Mouse (Mus musculus) left cerebral cortex, adult 9 months (tissue): ENCODE results near the gene Hlcs.

Experiments
- DNase-seq, 2 experiments: peaks; one replicate each; pipeline ENCODE4 v3.0.0; 2022; ENCODE audit warnings: low spot score in 2 of 2

Gene Hlcs

GRCm38 (mm10) chr16:94095109-94095822, 218.1 kb downstream of the Hlcs start:
- no peak for DNase-seq

DNA sequence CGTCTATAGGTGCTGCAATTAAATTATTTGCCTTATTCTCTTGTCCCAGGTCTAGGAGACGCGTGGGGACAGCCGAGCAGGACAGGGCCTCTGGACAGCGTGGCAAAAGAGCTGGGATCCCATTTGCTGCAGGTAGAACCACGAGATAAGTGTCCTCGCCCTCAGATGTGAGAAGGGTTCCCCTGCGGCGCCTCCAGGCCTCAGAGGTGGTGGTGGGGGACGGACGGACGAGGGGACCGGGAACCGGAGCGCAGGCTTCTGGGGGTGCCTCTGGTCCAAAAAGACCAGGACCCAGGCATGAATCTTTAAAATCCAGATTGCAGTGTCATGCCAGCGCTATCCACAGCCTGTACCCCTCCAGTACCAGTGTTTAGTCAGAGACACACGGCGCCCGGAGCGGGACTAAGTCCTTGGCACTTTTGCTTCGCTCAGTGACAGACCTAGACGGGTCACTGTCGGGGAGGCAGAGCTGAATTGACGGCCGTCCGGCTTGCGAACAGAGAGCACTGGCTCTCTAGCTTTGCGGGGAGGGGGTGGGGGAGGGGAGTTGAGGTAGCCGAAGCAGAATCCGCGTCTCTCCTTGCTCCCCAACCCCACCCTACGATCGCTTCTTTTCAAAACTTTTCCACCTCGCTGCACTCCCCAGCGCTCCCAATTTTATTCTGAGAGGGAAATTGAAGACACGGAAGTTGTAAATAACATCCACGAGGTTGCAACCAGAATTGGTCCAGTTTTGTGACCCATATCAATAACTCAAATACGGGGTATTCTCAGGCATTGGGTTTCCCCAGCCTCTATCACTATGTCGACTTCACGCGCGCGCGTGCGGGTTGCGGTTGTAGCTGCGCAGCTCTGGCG, 218.9 kb downstream of the Hlcs start:
- DNase-seq: no peak

DNA sequence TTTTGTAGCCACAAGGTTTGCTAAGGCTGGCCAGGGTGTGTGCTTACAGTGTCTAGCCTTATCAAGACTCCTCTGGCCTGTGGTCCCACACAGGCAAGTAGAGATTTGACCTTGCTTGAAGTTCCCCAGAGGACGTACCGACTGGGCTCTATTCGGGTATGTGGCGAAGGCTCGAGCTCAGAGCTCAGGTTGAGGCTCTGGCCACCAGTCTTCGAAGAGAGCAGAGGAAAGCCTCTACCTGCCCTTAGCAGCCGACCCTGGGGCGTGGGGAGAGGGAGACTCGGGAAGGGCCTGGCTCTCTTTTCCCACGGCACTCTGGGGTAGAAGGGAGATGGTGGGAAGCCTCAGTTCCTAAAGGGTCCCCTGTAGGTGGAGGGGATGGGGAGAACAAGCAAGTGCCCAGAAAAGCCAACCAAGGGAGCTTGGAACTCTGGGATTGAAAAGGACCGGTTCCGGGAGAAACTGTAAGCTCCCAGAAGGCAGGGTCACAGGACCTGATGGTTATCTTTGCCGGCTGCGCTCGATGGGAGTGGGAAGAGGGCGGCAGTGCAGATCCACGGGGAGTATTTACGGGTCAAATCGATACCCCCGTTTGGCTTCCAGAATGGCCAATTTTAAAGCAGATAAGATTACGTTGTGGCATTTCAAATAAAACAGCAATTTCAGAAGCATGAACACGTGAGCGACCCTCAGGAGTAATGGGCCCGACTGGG, 220.1 kb downstream of the Hlcs start:
- no peak for DNase-seq

GRCm38 (mm10) chr16:94092511-94093150, 220.7 kb downstream of the Hlcs start:
- DNase-seq: no peak

GRCm38 (mm10) chr16:94088819-94089692, 224.3 kb downstream of the Hlcs start:
- no peak for DNase-seq

- no peak for DNase-seq
Observed at GRCm38 (mm10) chr16:94088226-94088748, 225.1 kb downstream of the Hlcs start.

GRCm38 (mm10) chr16:94087570-94088225, 225.7 kb downstream of the Hlcs start:
- no peak for DNase-seq

DNA sequence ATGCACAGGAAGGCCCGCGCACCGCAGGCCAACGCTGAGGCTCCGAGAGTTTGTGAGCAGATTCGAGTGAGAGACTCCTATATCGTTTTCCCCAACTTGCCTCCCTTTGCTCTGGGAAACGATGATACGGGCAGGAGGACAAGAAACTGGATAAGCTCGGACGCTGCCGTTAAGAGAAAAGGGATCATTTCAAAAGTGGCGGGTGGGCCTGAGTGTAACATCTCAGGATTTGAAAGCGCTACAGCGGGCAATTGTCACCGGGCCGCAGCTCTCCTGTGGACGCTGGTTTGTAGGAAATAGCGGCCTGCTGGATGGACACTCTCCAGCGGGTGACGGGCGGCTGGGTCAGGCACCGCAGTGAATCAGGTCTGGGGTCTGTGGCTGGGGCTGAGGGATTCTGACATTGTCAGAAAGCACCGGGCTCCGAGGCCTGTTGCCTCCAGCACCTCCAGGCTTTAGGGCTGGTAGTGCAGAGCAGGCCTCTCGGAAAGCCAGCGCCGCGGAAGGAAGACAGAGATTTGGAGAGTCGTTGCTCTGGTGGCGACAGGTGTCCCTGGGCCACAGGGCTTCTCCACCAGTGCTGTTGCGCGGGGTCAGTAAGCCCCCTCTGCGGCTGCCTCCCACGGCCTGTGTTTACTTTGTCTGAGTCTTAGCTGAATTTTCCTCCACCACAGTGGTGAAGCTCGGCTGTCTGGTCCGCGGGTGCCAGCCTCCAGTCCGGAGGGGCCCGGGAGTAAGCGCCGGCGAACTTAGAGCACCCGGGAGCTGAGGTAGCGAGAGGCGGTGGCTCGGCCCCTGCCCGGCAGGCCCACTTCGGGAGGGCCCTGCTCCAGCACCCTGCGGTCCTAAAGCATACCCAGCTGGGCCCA, 226.4 kb downstream of the Hlcs start:
- DNase-seq: no peak

GRCm38 (mm10) chr16:94085603-94086285, 227.6 kb downstream of the Hlcs start:
- no peak for DNase-seq

DNA sequence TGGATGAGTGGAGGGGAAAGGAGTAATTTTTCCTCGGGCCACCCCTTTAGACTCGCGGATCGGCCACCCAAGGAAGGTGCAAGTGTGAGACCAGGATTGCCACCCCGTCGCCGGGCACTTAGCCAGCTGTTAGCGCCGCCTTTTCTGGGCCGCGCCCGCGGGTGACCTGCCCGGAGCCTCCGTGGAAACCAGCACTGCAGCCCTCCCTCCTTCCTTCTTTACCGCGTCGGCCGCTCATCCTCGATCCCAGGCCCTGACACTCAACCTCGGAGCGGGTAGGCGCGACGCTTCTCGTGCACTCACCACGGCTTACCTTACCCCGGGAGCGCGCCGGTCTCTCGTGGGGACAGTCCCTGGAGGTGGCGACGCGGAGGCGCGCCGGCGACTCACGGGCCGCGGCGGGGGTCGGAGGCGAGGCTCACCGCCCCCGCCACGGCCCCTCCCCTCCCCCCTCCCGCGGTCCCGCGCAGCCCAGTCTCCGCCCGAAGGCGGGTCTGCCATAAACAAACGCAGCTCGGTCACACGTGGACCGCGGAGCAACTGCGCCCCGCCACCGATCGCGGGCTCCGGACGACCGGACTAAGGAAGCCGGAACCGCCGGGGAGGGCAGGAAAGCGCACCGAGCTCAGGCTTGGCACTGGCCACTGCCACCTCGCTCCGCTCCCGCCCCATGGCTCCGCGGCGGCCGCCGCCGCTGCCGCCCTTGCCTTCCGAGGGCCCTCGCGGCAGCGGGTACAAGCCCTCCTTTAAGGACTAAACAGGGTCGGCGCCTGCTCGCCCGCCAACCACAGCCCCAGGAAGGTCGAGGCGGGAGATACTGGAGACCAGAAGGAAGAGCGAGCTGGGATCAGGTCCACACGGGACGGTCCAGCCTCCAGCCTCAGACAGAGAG, 228.4 kb downstream of the Hlcs start, which contains the start of gene Sim2:
Sim2 (plus strand) TSS at position 221 of the 892 bp plus-strand sequence.
- no peak for DNase-seq

GRCm38 (mm10) chr16:94083848-94084525, 229.4 kb downstream of the Hlcs start:
- DNase-seq: no peak

- no peak for DNase-seq
Observed at GRCm38 (mm10) chr16:94082960-94083847, 230.2 kb downstream of the Hlcs start.

DNA sequence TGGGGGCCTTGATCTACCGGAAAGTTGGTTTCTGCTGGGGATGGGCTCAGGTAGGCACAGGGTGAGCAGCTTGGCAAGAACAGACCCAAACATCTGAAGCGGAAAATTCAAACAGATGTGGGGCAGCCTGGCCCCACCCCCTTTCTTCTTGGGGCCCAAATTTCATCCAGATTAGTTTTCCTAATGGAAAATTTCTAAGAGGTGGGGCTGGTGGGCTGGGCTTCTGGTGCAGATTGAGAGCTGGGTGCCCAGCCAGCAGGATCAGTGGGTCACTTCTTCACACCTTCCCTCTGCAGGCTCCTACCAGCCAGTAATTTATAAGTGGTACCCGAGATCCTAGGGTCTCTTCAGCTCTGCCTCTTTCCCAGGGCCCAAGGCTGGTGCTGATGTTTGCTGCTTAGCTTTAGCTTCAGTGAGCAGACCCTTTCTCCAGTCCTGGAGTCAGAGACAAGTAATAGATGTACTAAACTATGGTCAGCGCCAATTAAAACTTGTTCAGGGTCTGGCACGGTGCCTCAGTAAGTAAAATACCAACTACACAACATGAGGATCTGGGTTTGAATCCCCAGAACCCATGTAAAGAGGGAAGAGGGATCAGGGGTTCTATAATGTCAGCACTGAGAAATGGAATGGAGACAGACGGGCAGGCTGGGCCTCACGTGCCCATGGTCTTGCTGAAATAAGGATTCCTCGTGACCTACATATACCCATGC, 231.2 kb downstream of the Hlcs start:
- DNase-seq: no peak

DNA sequence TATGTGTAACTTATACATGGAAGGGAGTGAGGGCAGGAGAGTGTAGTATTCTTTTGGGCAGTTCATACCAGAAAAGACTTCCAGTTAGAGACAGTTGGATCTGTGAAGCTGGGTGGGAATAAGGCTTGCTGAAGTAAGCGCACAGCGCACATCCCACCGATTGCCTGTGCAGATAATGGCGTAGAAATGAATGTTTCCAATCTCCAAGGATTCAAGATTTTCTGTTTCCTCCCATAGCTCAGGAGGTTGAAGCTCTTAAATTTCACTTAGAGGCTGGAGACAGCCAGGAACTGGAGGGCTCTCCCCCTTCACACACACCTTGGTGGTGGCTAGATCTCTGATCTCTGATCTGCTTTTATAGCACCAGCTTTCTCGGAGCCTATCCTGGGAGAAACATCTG, 231.8 kb downstream of the Hlcs start:
- DNase-seq: no peak

DNA sequence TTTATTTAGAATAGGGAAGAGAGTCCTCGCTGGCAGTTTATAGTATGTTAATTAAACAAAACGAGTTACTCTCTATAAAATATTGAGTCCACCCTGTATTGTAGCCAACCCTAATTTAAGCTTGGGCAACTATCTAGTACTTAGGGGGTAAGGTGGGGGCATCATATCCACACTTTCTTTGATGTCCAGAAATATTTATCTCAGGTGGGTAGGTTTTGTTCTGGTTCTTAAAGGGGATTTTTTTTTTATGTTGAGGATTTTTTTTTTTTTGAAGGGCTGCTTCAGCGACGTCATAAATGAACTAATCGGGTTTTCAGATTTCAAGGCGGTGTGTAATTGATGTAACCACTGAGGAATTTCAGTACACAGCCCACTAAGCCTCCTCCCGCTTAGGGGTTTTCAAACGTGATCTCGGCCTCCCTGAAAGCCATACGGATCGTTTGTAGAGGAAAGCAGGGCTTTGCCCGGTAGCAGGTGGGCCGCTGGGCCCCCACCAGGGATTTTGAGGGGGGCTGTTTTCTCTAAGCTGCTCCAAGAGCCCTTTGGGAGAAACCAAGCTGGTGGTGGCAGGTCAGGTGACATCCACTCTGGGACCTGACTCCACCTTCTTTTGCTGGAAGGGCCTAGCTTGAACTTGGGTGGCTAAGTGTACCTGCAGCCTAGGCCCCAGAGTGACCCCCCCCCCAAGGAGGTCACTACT, 233.4 kb downstream of the Hlcs start:
- DNase-seq: no peak
